Mouse (Mus musculus) midbrain, embryonic 10.5 days (tissue): ENCODE results near the gene Pigh. TPM values are rescaled to one million over a fixed set of nuclear protein-coding genes. Genes with fewer than 3 reads are reported as not detected.

Experiments
- DNase-seq: peaks from one replicate; pipeline ENCODE4 v3.0.0-alpha.2; 2017; ENCODE audit warnings: low spot score
- H3K27ac ChIP-seq: fragments of 300-500 bp; sonication (generic); replicated peaks from 2 replicates; pipeline ENCODE4 v1.5.1; 2016; ENCODE audit warnings: mild to moderate bottlenecking
- H3K27me3 ChIP-seq: fragments of 300-500 bp; sonication (generic); 2 replicates; pipeline ENCODE4 v1.6.1; 2016; ENCODE audit warnings: low read depth, mild to moderate bottlenecking; ENCODE audit not compliant: poor library complexity, severe bottlenecking
- H3K36me3 ChIP-seq: fragments of 300-500 bp; sonication (generic); 2 replicates; pipeline ENCODE4 v1.6.1; 2016; ENCODE audit warnings: mild to moderate bottlenecking, moderate library complexity
- H3K4me1 ChIP-seq: fragments of 300-500 bp; sonication (generic); 2 replicates; pipeline ENCODE4 v1.6.1; 2016
- H3K4me3 ChIP-seq: fragments of 300-500 bp; sonication (generic); 2 replicates; pipeline ENCODE4 v1.5.1; 2016; ENCODE audit warnings: mild to moderate bottlenecking, moderate library complexity
- H3K9me3 ChIP-seq: fragments of 300-500 bp; sonication (generic); replicated peaks from 2 replicates; pipeline ENCODE4 v1.6.1; 2016; ENCODE audit warnings: mild to moderate bottlenecking
- WGBS: fragments of 180-500 bp; shearing (Covaris S2); methylation state at CpG from one replicate; pipeline ENCODE4 v1.1.7; 2016; 5-methylcytosine and 5-hydroxymethylcytosine counted together
- polyA plus RNA-seq: library from polyadenylated mRNA; unstranded; fragments of >200 nt; fragmentation: Nextera tagmentation; extraction: Ambion mirVana; gene quantifications from 2 replicates; pipeline ENCODE4 v1.2.1, GENCODE M21; 2016

Gene Pigh
- 32.3 and 36.8 TPM in 2 replicates for polyA plus RNA-seq

DNA sequence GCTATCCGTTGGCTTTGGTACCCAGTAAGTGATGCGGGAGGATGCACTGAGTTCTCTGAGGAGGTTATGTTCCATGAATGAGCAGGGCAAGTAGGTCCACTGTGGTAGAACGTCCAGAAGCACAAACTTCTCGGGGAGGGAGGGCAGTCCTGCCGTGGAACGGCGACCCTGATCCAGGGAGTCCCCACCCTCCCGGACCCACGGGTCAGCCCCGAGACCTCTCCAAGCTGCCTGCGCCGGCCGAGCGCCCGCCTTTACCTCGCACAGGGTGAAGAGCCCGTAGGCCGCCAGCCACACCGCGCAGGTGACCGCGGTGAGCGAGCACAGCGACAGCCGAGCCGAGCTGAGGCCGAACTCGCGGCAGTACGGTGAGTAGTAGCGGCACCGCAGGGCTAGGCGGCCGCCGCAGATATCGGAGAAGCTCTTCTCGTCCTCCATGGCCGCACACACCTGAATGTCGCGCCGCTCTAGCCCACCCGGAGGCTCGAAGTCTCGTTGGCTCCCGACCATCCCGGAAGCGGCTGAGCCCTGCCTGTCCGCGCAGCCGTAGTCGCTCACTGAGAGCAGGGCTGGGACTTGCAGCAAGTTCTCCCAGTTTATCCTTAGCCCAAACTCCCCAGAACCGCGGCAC lies at the start of gene Pigh:
Gene Pigh, minus strand, starts transcription at position 470 of the 631 bp plus-strand sequence.
- Histone ChIP-seq H3K9me3 (no peaks in the 10 kb centered on the region), H3K36me3 (peaks cover 19% of the 10 kb centered on the region), H3K27me3 (no peaks in the 10 kb centered on the region), H3K4me3 (peak within 1 kb of the TSS; percentile 95), H3K27ac (peak within 1 kb of the TSS; percentile 94), H3K4me1 (peaks cover 15% of the 10 kb centered on the region)
- under 1% methylated on average over 53 of the region's 53 CpGs for WGBS
- peak; percentile 87 for DNase-seq

GRCm38 (mm10) chr12:79138999-79139398 lies 49.5 kb upstream of the Pigh start:
- Histone ChIP-seq H3K36me3 (no peaks in the 10 kb centered on the region), H3K27ac (no peak overlapping the region), H3K4me3 (no peak overlapping the region), H3K4me1 (no peaks in the 10 kb centered on the region), H3K27me3 (no peaks in the 10 kb centered on the region), H3K9me3 (no peaks in the 10 kb centered on the region)
- no peak for DNase-seq

DNA sequence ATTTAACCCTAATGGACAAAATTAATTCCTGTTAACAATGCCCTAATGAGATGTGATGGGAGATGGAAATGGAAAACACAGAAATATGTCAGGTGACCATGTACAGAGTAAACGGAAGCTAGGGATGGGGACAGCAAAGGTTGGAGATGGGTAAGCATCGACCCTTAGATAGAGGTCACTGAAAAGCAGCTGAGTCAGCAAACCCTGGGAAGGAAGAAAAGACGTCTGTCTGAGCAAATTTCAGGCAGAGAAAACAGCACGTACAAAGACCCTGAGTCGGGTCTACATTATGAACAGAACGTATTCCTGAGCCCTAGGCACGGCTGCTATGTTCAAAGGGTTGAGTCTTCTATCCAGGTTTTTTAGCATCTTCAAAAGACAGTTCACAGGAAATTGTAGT lies 47.5 kb upstream of the Pigh start:
- DNase-seq, result no peak
- no peaks in the 10 kb centered on the region for H3K4me1 ChIP-seq
- 81% methylated on average over 7 of the region's 7 CpGs for WGBS
- no peaks in the 10 kb centered on the region for H3K9me3 ChIP-seq
- H3K36me3 ChIP-seq, result no peaks in the 10 kb centered on the region
- H3K27ac ChIP-seq, result no peak overlapping the region
- peaks cover 19% of the 10 kb centered on the region for H3K27me3 ChIP-seq
- H3K4me3 ChIP-seq, result no peak overlapping the region

DNA sequence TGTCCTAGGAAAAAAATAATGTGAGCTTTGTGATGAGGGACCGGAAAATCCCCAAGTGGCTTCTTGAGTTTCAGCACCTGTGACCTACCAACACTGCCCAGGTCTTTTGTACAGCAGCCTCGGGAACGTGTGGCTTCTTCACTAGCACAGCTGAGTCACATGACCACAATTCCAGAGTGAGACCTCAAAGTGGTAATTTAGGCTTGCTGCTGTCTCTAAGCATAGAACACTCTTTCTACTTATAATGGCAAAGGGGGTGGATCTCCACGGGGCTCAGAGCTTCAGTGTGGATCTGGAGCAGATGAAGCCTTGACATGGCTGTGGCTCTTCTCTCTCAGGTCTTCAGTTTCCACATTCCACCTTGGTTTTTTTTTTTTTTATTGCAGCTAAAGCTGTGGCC lies 45.7 kb upstream of the Pigh start:
- H3K27me3 ChIP-seq, result peaks cover 37% of the 10 kb centered on the region
- DNase-seq, result no peak
- no peak overlapping the region for H3K27ac ChIP-seq
- no peaks in the 10 kb centered on the region for H3K9me3 ChIP-seq
- peaks cover 15% of the 10 kb centered on the region for H3K4me1 ChIP-seq
- no peak overlapping the region for H3K4me3 ChIP-seq
- WGBS, result 42% methylated on average over 4 of the region's 4 CpGs
- no peaks in the 10 kb centered on the region for H3K36me3 ChIP-seq

DNA sequence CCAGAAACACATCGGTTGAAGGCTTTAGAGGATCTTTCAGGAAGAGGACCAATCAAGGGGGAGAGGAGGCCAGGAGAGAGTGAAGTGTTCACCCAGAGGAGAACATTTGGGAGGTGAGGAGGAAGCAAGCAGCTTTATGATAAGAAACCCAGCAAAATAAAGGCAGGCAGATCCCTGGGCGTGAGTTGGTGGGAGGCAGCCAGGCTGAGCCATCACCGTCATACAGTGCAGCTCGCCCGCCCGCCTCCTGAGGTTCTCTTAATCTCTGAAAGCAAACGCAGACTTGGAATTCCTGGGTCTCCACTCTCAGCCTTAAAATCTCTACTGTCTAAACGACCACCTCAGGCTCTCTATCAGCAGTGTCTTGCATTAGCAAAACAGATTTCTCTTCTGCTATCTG lies 45.2 kb upstream of the Pigh start:
- no peaks in the 10 kb centered on the region for H3K9me3 ChIP-seq
- no peak overlapping the region for H3K4me3 ChIP-seq
- 38% methylated on average over 8 of the region's 8 CpGs for WGBS
- no peaks in the 10 kb centered on the region for H3K36me3 ChIP-seq
- H3K4me1 ChIP-seq, result peaks cover 15% of the 10 kb centered on the region
- no peak for DNase-seq
- no peak overlapping the region for H3K27ac ChIP-seq
- H3K27me3 ChIP-seq, result peaks cover 41% of the 10 kb centered on the region

DNA sequence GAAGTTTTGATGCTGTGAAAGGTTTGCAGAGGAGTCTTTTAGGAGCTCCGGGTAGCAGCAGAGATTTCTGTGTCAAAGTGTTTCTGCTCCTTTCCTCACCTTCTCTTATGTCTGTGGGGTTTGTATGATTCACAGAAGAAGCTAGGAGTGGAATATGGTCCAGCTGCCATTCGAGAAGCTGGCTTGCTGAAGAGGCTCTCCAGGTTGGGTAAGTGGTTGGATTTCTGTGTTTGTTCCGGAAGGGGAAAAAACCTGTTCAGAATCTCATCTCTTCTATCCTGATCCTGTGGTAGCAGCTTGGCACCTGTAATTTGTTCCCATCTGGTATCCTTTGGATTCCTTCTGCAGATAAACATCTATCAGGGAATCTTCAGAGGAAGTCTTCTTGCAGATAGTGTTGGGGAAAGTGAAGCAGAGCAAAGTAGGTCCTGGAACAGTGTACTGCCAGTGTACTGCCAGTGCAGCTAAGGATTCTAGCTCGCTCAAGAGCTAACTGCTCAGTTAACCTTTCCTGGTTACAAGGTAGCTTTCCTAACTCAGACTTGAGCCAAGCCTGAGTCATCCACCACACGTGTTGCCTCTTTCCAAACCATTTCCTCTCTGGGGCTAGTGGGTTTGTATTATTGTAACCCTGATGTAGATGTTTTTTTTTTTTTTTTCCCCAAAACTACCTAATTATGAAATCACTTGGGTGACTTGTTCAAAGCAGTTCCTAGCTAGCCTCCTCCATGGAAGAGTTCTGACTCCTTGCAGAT lies 42.4 kb upstream of the Pigh start:
- WGBS, result 28% methylated on average over 5 of the region's 5 CpGs

DNA sequence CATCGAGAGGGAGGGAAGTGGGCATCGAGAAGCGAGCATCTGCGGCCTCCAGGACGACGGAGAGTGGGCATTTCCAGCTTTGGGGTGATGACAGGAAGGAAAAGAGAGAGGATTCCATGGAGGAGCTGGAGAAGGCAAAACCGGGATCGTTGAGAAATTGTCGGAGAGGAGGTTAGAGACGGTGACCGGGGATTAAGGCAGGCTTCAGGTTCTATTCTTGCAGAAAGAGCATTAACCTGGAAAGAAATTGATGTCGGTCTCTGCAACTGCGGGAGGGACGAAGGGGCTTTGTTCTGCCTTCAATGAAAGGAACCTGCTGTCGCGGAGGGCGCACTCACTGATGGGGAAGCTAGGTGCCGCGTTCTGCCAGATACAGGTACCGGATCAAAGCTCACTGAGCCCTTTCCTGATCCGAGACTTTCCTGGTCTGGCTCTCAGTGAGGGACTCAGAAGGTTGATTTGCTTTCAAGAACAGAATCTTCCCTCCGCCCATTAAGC lies 41.8 kb upstream of the Pigh start:
- H3K27me3 ChIP-seq, result peaks cover 45% of the 10 kb centered on the region
- H3K4me3 ChIP-seq, result peak overlapping the region; percentile 60
- WGBS, result under 1% methylated on average over 22 of the region's 22 CpGs
- H3K27ac ChIP-seq, result no peak overlapping the region
- H3K36me3 ChIP-seq, result no peaks in the 10 kb centered on the region
- DNase-seq, result no peak
- H3K4me1 ChIP-seq, result peaks cover 15% of the 10 kb centered on the region
- no peaks in the 10 kb centered on the region for H3K9me3 ChIP-seq

More for the DNA sequence above, 42.4 kb upstream of the Pigh start:
- no peak for DNase-seq
- Histone ChIP-seq H3K27me3 (peaks cover 45% of the 10 kb centered on the region), H3K4me3 (peak overlapping the region; percentile 60), H3K36me3 (no peaks in the 10 kb centered on the region), H3K4me1 (peaks cover 15% of the 10 kb centered on the region), H3K27ac (no peak overlapping the region), H3K9me3 (no peaks in the 10 kb centered on the region)

DNA sequence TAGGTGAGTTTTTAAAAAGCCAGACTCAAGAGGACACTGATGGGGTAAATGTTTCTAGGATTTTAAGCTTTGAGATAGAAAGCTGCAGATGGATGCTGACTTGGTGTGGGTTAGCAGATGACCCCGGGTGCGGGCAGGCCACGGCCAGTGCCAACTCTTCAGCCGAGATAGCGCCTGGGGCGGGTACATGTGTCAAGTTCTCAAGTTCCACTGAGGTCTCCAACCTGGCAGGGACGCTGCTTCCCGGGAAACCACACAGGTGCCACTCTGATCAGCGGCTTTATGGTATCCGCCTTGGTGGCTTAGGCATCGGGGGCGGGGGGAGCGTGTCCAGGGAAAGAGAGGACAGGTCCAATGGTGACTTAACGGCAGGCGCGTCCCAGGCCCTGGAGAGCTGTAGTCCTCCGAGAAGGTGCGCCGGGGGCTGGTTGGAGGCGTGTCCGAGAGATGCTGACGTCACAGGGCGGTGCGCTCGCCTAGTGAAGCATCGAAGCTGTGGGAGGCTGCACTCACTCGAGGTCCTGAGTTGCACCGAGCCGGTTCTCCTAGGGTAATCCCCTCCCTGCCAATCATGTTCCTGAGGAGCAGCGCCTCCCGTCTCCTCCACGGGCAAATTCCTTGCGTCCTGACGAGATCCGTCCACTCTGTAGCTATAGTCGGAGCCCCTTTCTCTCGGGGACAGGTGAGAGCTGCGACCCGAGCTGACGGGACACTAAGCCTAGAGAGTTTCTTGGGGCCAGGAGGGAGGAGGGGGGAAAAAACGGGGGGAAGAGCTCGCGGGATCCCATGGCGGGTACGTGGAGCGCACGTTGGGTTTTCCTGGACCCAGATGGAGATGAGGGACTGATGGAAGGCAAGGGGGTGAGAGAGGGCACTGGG lies 41.1 kb upstream of the Pigh start, which contains the start of gene Arg2:
Gene Arg2, plus strand, starts transcription at position 479 of the 879 bp plus-strand sequence.
- H3K27ac ChIP-seq, result no peak within 1 kb of the TSS
- H3K36me3 ChIP-seq, result no peaks in the 10 kb centered on the region
- H3K9me3 ChIP-seq, result no peaks in the 10 kb centered on the region
- WGBS, result under 1% methylated on average over 47 of the region's 47 CpGs
- H3K4me3 ChIP-seq, result peak within 1 kb of the TSS; percentile 60
- H3K4me1 ChIP-seq, result peaks cover 15% of the 10 kb centered on the region
- peak; percentile 72 for DNase-seq
- peaks cover 45% of the 10 kb centered on the region for H3K27me3 ChIP-seq

GRCm38 (mm10) chr12:79122820-79123219 lies 33.4 kb upstream of the Pigh start:
- H3K4me1 ChIP-seq, result no peaks in the 10 kb centered on the region
- no peak overlapping the region for H3K4me3 ChIP-seq
- no peak overlapping the region for H3K27ac ChIP-seq
- 36% methylated on average over 3 of the region's 3 CpGs for WGBS
- H3K9me3 ChIP-seq, result no peaks in the 10 kb centered on the region
- H3K27me3 ChIP-seq, result no peaks in the 10 kb centered on the region
- no peak for DNase-seq
- no peaks in the 10 kb centered on the region for H3K36me3 ChIP-seq

GRCm38 (mm10) chr12:79118991-79119390 lies 29.5 kb upstream of the Pigh start:
- WGBS, result 89% methylated on average over 4 of the region's 4 CpGs
- H3K27ac ChIP-seq, result no peak overlapping the region
- H3K27me3 ChIP-seq, result no peaks in the 10 kb centered on the region
- no peaks in the 10 kb centered on the region for H3K36me3 ChIP-seq
- no peak overlapping the region for H3K4me3 ChIP-seq
- no peak for DNase-seq
- no peaks in the 10 kb centered on the region for H3K4me1 ChIP-seq
- no peaks in the 10 kb centered on the region for H3K9me3 ChIP-seq

- Histone ChIP-seq H3K36me3 (no peaks in the 10 kb centered on the region), H3K4me3 (no peak overlapping the region), H3K27ac (no peak overlapping the region), H3K9me3 (no peaks in the 10 kb centered on the region), H3K4me1 (0 out of 2 replicates have a peak, but pooled peaks cover 3% of the 10 kb centered on the region), H3K27me3 (no peaks in the 10 kb centered on the region)
- no peak for DNase-seq
- WGBS, result 85% methylated on average over 5 of the region's 5 CpGs
Measured at GRCm38 (mm10) chr12:79105312-79105711, 15.9 kb upstream of the Pigh start.

DNA sequence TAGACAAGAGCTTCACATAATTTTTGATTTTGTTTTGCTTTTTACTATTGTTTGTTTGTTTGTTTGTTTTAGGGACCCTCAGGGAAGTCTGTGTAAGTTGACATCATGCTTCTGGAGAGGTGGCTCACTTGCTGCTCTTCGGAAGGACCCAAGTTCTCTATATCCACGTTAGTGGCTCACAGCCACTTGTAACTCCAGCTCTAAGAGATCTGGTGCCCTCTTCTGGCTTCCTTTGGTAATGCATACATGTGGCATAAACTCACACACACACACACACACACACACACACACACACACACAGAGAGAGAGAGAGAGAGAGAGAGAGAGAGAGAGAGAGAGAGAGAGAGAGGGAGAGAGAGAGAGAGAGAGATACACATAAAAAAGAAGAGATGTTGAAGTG lies 15.1 kb upstream of the Pigh start:
- 68% methylated on average over 2 of the region's 2 CpGs for WGBS
- 0 out of 2 replicates have a peak, but pooled peaks cover 3% of the 10 kb centered on the region for H3K4me1 ChIP-seq
- DNase-seq, result no peak
- no peak overlapping the region for H3K4me3 ChIP-seq
- no peak overlapping the region for H3K27ac ChIP-seq
- H3K36me3 ChIP-seq, result no peaks in the 10 kb centered on the region
- no peaks in the 10 kb centered on the region for H3K9me3 ChIP-seq
- H3K27me3 ChIP-seq, result no peaks in the 10 kb centered on the region
